18 mouse cellular contexts compared by ENCODE assay signal in the genomic region with DNA sequence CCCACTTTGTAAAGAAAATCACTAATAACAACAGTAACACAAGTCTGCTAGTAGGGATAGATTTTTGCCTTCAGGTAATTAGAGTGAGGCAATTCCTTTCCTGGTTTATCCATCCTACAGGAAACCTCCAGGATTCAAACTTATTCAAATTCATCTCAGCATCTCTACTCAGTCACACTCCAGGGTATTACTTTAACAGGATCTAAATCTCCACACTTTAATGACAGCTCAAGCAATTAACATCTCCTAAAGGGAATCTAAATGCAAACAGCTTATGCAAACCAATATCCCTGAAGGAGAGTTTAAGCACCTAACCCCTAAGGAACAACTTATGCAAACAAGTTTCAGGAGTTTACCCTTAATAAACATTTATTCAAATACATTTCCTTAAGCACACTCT.
"Had no signal": no experiment of that assay in that cellular context is flagged by ENCODE, and none has a peak within 500 bp of the region (broad histone marks: within the 10 kb centered on the region; RNA-seq: fewer than 3 reads in every experiment).

No protein-coding gene starts in this region.

- H3K27ac ChIP-seq: liver, embryonic 12.5 days; liver, embryonic 14.5 days; midbrain, embryonic 12.5 days; neural tube, embryonic 13.5 days; neural tube, embryonic 15.5 days had no signal

- H3K4me2 ChIP-seq: liver, embryonic 12.5 days; lung, embryonic 14.5 days; midbrain, embryonic 12.5 days; neural tube, embryonic 13.5 days; neural tube, embryonic 15.5 days had no signal

- H3K4me3 ChIP-seq: liver, embryonic 12.5 days; midbrain, embryonic 12.5 days; myocyte; neural tube, embryonic 13.5 days; neural tube, embryonic 15.5 days had no signal

- ATAC-seq: liver, embryonic 12.5 days had no signal

- H3K27me3 ChIP-seq: liver, embryonic 12.5 days; midbrain, embryonic 12.5 days; neural tube, embryonic 13.5 days; neural tube, embryonic 15.5 days had no signal

- H3K9me3 ChIP-seq: liver, embryonic 12.5 days; midbrain, embryonic 12.5 days; neural tube, embryonic 13.5 days; neural tube, embryonic 15.5 days had no signal

- H3K9ac ChIP-seq: liver, embryonic 12.5 days; liver, embryonic 14.5 days; lung, embryonic 14.5 days; midbrain, embryonic 12.5 days; neural tube, embryonic 13.5 days; neural tube, embryonic 15.5 days had no signal

- DNase-seq: lung, adult 18-20 months; lung, embryonic 14.5 days; lung, postnatal 10 days; lung, postnatal 4 days; retina, postnatal 1 day; right cerebral cortex, adult 18-20 months; right cerebral cortex, postnatal 25 days; right cerebral cortex, postnatal 4 days; spleen, adult 18-20 months; thymus, adult 18-20 months; thymus, postnatal 14 days; thymus, postnatal 36 days had no signal

- H3K4me1 ChIP-seq: liver, embryonic 12.5 days; midbrain, embryonic 12.5 days; neural tube, embryonic 13.5 days; neural tube, embryonic 15.5 days had no signal

- H3K36me3 ChIP-seq: liver, embryonic 12.5 days; midbrain, embryonic 12.5 days; neural tube, embryonic 13.5 days; neural tube, embryonic 15.5 days had no signal
